Mouse (Mus musculus): ENCODE data around the gene Lhfpl1. TPM values are rescaled to one million over a fixed set of nuclear protein-coding genes. Genes with fewer than 3 reads are reported as not detected.
"Not testable (repeated sequence)": the region's sequence is repeated elsewhere in the genome, so short reads cannot be mapped to it uniquely, and the experiment has no call there.

The Lhfpl1 gene
- polyA plus RNA-seq (2016; fragmentation: Nextera tagmentation; extraction: Ambion mirVana): 0.08 and 0.76 TPM in 2 replicates

DNA sequence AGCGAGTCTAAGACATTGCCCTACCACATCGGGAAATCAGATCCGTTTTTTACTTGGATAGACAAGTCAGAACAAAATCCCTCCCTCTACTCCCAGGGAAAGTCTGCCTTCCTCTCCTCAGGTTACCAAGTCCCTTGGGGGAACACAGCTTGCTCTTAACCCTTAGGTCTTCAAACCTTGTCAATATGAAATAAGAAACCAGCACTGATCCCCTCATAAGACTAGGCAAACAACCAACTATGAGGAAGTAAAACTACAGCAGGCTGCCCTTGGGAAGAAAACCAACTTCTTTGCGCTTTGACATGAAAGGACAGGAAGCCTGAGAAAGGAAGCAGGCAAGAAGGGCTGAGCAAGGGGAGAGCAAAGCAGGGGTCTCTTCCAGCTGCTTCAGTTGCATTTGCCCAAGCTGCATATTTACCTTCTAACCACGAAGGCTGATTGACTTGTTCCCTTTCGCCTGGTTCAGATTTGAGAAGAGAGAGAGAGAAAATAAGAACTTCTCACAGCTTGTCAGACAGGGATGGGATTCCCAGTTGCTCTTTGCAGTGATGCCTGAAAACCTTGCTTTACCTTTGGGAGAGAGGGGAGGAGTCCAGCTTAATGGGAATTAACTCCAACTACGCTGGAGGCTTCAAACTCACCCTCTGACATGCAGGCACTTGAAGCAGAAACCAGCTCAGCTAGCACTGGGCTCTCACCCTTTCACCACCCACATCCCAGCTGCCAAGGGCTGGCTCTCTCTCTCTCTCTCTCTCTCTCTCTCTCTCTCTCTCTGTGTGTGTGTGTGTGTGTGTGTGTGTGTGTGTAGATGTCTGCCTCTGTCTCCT is at the start of gene Lhfpl1:
Gene Lhfpl1, minus strand, starts transcription at position 713 of the 827 bp plus-strand sequence.
- 34% methylated on average over 7 of the region's 7 CpGs for WGBS
- peak within 1 kb of the TSS; percentile 40; the same call in 1 of the 2 replicates for H3K27ac ChIP-seq
- H3K36me3 ChIP-seq: no peaks in the 10 kb centered on the region
- peak; percentile 16 for DNase-seq (ENCODE audit: low spot score)
- peaks cover 5% of the 10 kb centered on the region; the same call in 1 of the 2 replicates for H3K27me3 ChIP-seq (ENCODE audit: insufficient read depth, poor library complexity, severe bottlenecking)
- no peaks in the 10 kb centered on the region for H3K9me3 ChIP-seq
- H3K4me3 ChIP-seq: no peak within 1 kb of the TSS
- no peaks in the 10 kb centered on the region for H3K4me1 ChIP-seq (replicated peaks)

DNA sequence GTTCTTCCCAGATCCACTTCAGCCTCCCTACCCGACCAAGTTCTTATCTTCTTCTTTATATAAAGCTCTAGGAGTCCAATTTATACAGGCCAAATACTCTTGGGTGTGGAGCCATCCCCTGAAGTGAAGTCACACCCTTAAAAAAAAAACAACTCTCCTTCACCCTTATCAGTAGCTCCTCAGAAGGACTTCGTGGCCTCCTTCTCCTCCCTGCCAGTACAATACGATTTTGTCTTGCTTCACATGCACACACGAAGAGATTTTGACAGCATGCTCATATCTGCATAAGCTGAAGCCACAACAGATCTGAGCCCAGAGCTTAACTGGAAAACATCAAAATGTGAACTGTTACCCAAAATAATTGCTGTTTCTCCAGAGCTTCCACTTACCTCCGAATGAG is 22.9 kb upstream of the Lhfpl1 start:
- Histone ChIP-seq H3K4me3 (no peak overlapping the region), H3K4me1 (replicated peaks) (no peaks in the 10 kb centered on the region), H3K9me3 (no peaks in the 10 kb centered on the region), H3K27ac (no peak overlapping the region), H3K27me3 (ENCODE audit: insufficient read depth, poor library complexity, severe bottlenecking) (no peaks in the 10 kb centered on the region; the same call in none of the 2 replicates), H3K36me3 (no peaks in the 10 kb centered on the region)
- 74% methylated on average over 5 of the region's 5 CpGs for WGBS
- no peak for DNase-seq (ENCODE audit: low spot score)

DNA sequence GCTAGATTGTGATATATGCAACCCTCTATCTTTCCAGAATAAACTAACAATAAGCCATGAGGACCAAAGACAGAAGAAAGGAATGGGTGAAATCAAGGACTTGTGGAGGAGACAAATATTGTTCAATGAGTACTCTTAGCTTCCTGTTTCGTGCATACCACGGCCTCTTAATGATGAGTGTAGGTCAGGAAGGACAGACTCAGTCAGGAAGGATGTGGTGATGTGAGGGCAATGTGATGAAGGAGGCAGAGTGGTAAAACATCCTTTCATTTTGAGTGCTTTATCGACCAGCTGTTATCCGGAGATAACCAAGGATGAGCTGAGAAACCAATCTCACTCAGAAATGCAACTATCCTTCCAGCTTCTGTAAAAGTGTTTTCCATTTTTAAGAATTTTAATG is 13.6 kb upstream of the Lhfpl1 start:
- H3K9me3 ChIP-seq: no peaks in the 10 kb centered on the region
- WGBS: 91% methylated on average over 4 of the region's 4 CpGs
- H3K27me3 ChIP-seq (ENCODE audit: insufficient read depth, poor library complexity, severe bottlenecking): no peaks in the 10 kb centered on the region
- H3K36me3 ChIP-seq: no peaks in the 10 kb centered on the region
- DNase-seq (ENCODE audit: low spot score): no peak
- H3K4me3 ChIP-seq: no peak overlapping the region
- no peaks in the 10 kb centered on the region for H3K4me1 ChIP-seq (replicated peaks)
- H3K27ac ChIP-seq: no peak overlapping the region

DNA sequence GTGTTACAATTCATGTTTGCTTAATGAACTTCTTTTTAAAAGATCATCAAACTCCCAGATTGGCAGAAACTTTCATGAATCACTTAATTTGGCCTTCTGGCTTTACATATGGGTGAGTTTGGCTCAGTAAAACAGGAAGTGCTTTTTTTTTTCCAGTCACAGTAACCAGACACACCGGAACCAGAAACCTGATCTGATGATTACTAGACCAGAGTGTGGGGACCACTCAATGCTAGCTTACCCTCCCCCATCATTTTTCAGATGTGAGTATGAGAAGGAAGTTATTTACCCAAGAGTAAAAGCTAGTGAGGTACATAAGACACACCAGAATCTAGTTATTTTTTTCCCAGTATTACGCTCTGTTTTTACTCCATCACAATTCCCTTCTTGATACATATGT is 6.5 kb downstream of the Lhfpl1 start:
- 81% methylated on average over 2 of the region's 2 CpGs for WGBS
- Histone ChIP-seq H3K36me3 (no peaks in the 10 kb centered on the region), H3K9me3 (no peaks in the 10 kb centered on the region), H3K27me3 (ENCODE audit: insufficient read depth, poor library complexity, severe bottlenecking) (no peaks in the 10 kb centered on the region; the same call in 1 of the 2 replicates), H3K4me3 (no peak overlapping the region), H3K4me1 (replicated peaks) (no peaks in the 10 kb centered on the region), H3K27ac (no peak overlapping the region)
- DNase-seq (ENCODE audit: low spot score): no peak

DNA sequence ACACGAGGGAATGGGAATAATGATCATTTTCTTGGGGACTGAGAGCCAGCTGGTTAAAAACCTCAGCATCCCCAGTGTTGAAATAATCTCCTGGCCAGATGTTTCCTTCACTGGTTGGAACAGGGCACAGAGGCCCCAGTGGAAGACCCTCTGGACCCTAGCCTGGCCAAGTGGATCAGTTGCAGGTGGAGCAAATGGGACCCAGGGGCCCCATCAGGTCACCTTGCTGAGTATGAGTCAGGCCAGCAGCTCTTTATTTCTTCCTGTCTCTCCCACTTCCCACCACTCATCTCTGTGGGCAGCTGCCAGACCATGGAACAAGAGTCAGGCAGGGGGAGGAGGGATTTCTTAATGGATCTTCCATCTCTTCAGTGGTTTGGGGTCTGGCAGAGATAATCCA is 12.7 kb downstream of the Lhfpl1 start:
- 0 out of 2 replicates have a peak, but pooled peaks cover 6% of the 10 kb centered on the region for H3K27me3 ChIP-seq (ENCODE audit: insufficient read depth, poor library complexity, severe bottlenecking)
- DNase-seq (ENCODE audit: low spot score): no peak
- H3K36me3 ChIP-seq: no peaks in the 10 kb centered on the region
- H3K9me3 ChIP-seq: no peaks in the 10 kb centered on the region
- 60% methylated on average over 1 of the region's 1 CpGs for WGBS
- no peak overlapping the region for H3K27ac ChIP-seq
- no peak overlapping the region for H3K4me3 ChIP-seq
- no peaks in the 10 kb centered on the region for H3K4me1 ChIP-seq (replicated peaks)

DNA sequence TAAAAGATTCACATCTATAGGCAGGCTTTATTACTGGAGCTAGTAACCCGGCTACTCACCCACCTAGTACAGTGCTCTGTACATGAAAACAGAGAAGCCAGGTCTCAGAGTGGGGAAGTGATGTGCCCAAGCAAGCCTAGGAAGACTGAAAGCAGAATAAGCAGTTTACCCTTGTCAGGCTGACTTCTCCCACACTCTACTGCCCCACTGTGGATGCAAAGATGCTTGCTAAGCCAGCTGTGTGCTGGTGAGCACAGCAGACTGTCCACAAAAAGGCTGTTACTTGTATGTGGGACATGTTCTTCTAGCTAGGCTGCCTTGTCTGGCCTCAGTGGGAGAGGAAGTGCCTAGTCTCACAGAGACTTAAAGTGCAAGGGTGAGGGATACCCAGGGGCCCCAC is 40.3 kb downstream of the Lhfpl1 start:
- 86% methylated on average over 1 of the region's 1 CpGs for WGBS
- H3K4me1 ChIP-seq (replicated peaks): no peaks in the 10 kb centered on the region
- no peak overlapping the region for H3K4me3 ChIP-seq
- no peaks in the 10 kb centered on the region for H3K27me3 ChIP-seq (ENCODE audit: insufficient read depth, poor library complexity, severe bottlenecking)
- H3K9me3 ChIP-seq: no peaks in the 10 kb centered on the region
- no peaks in the 10 kb centered on the region for H3K36me3 ChIP-seq
- peak; percentile 4 for DNase-seq (ENCODE audit: low spot score)
- no peak overlapping the region for H3K27ac ChIP-seq

DNA sequence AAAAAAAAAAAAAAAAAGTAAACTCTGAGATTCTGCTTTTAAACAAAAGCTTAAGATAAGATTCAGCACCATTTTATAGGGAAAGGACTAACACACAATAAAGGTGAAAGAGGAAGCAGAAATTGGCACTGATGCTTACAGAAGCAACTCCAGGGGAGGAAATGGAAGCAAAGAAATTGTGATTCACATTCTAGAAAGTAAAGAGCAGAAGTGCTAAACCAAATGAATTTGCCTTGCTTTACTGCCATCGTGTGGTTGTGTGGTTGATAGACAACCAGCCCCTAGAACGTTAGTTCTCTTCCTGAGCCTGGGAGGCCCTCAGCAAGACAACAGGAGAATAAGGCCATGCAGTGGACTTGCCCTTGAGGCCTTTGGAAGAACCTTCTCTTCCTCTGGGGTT is 41.7 kb downstream of the Lhfpl1 start:
- H3K27me3 ChIP-seq (ENCODE audit: insufficient read depth, poor library complexity, severe bottlenecking): no peaks in the 10 kb centered on the region
- no peak overlapping the region for H3K27ac ChIP-seq
- DNase-seq (ENCODE audit: low spot score): peak; percentile 6
- H3K4me1 ChIP-seq (replicated peaks): no peaks in the 10 kb centered on the region
- no peaks in the 10 kb centered on the region for H3K9me3 ChIP-seq
- no peaks in the 10 kb centered on the region for H3K36me3 ChIP-seq
- 5% methylated on average over 2 of the region's 2 CpGs for WGBS
- H3K4me3 ChIP-seq: no peak overlapping the region

DNA sequence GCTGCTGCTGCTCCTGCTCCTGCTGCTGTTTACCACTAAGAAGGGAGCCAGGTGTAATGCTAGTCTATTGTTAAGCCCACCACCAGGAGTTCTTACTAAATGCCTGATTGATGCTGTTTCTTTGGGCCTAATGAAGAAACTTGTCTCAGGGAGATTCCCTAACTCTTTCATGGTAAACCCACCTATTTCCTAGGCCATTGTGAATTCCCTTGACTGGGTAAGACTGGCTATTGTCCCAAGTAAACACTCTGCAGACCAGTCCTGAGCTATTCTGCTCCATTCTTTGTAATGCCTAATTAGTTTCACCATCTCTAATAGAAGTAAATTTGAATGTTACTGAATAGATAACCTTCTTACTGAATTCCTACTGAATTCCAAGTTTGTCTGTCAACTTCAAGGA is 48.7 kb downstream of the Lhfpl1 start:
- H3K4me1 ChIP-seq (replicated peaks); H3K36me3 ChIP-seq; DNase-seq (ENCODE audit: low spot score); H3K27ac ChIP-seq; H3K4me3 ChIP-seq; H3K9me3 ChIP-seq; H3K27me3 ChIP-seq (ENCODE audit: insufficient read depth, poor library complexity, severe bottlenecking): not testable (repeated sequence)

DNA sequence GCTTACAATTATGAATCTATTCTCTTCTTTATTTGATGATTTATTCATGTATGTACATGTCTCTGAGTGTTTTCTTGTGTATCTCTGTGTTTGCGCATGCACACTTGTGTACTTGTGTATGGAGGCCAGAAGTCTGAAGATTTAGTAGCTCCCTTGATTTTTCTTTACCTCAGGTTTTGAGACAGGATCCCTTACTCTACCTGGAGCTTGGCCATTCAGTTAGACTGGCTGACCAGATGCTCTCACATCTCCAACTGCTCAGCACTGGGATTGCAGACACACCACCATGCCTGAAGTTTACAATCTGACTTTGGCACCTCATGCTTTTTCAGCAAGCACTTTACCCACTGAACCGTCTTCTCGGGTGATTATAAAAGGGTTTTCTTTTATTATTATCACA is 76.7 kb downstream of the Lhfpl1 start:
- Histone ChIP-seq H3K36me3 (no peaks in the 10 kb centered on the region), H3K4me3 (no peak overlapping the region), H3K4me1 (replicated peaks) (peaks cover 4% of the 10 kb centered on the region; the same call in 1 of the 2 replicates), H3K27me3 (ENCODE audit: insufficient read depth, poor library complexity, severe bottlenecking) (no peaks in the 10 kb centered on the region), H3K27ac (no peak overlapping the region), H3K9me3 (no peaks in the 10 kb centered on the region)
- 85% methylated on average over 3 of the region's 3 CpGs for WGBS
- no peak for DNase-seq (ENCODE audit: low spot score)

DNA sequence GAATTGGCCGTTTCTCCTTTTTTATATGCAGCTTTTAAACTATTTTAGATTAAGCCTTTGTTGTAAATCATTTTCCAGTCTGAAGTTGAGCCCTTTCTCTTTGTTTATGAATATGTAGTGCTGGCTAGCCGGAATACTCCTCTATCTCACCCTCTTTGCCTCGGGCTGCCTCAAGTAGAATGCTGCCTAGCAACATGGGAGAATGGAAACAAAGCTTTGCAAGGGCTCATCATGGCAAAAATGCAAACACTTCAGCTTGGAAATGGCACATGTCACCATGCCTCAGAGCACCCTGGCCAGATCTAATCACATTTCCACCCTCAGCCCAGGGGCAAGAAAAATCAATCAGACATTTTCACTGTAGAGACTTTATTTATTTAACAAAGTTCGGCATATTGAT is 77.1 kb downstream of the Lhfpl1 start:
- Histone ChIP-seq H3K27me3 (ENCODE audit: insufficient read depth, poor library complexity, severe bottlenecking) (no peaks in the 10 kb centered on the region), H3K36me3 (no peaks in the 10 kb centered on the region), H3K9me3 (no peaks in the 10 kb centered on the region), H3K4me3 (no peak overlapping the region), H3K4me1 (replicated peaks) (peaks cover 4% of the 10 kb centered on the region; the same call in 1 of the 2 replicates), H3K27ac (no peak overlapping the region)
- peak; percentile 12 for DNase-seq (ENCODE audit: low spot score)
- WGBS: 50% methylated on average over 4 of the region's 4 CpGs

DNA sequence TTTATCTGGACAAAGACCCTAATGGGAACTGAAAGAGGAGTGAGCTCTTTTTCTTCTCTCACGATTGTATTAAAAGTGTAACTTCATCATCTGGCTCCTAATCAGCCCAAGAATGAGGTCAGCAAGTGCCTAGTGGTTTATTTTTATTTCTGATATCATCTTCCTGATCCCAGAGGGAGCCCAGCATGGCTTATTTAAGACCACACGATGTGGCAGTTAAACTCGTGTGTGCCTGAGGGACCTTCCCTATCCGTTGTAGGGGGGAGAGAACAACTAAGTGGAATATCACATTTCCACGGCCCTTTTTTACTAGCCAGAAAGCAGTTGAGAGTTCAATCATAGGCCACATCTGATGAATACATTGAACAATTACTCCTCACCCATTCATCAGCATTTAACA is 87.1 kb downstream of the Lhfpl1 start:
- H3K9me3 ChIP-seq: no peaks in the 10 kb centered on the region
- no peak for DNase-seq (ENCODE audit: low spot score)
- no peak overlapping the region for H3K27ac ChIP-seq
- 69% methylated on average over 5 of the region's 5 CpGs for WGBS
- H3K4me3 ChIP-seq: no peak overlapping the region
- H3K36me3 ChIP-seq: no peaks in the 10 kb centered on the region
- no peaks in the 10 kb centered on the region for H3K4me1 ChIP-seq (replicated peaks)
- no peaks in the 10 kb centered on the region for H3K27me3 ChIP-seq (ENCODE audit: insufficient read depth, poor library complexity, severe bottlenecking)
